Mouse (Mus musculus) natural killer cell, adult 2 months (primary cell): ENCODE data around the gene Ccdc22.

Experiments
- DNase-seq, 2 experiments: peaks; one replicate each; pipeline ENCODE4 v3.0.0; 2022; ENCODE audit warnings: low spot score in 2 of 2

Gene Ccdc22

DNA sequence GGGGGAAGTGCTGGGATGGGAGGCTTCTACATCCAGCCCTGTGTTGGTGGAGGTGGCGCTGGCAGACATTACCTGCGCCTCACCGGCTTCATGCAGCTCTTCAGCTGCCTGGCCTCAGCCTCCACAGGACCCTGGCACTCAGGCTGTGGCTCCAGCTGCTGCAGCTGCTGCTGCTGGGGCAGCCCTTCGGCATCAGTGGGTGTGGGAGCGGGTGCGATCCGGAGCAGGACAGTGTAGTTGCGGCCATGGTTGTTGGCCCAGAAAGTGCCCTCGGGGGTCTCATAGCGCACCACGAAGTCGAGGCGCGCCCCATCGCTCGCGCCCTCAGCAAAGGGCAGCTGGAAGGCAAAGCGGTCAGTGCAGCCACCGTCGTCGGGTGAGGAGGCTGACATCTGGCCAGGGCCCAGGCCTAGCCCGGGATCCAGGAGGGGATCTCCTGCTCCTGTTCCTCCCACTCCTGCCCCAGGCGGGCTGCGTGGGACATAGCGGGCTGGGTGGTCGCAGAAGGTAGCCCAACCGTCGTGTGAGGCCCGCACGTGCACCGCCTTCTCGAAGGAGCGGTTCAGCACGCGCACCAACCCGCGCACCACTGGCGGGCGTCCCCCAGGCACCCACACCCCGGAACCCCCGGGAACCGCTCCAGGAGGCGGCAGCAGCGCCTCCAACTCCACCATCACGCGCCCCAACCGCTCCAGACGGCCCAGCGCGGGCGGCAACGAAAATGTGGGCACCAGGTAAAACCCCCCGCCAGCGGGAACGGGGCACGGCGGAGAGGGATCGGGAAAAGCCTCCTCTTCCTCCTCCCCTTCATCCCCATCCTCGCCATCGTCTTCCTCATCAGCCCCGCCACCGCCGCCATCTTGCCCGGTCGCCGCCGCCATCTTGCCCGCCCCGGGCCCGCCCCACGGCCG, 31.9 kb downstream of the Ccdc22 start, which contains the start of gene Foxp3:
Gene Foxp3, plus strand, starts transcription at position 469 of the 911 bp plus-strand sequence.
- DNase-seq, result no peak

DNA sequence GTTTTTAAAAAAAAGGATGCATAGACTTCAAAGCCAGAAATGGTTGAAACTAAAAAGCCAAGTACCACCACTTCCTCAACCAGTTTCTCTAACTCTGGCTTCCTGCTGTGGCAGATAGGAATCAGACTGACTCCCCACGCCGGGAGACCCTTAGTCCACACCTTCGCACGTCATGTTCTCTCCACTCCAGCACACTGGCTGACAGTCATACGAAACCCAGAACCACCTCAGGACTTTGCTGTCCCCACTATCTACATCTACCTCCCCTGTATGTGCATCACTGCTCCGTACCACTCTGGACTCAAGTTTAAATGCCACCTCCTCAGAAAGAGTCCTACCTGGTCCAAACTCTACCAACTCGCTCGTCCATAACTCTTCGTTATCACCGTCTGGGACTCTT, 32.9 kb downstream of the Ccdc22 start:
- DNase-seq, result no peak

DNA sequence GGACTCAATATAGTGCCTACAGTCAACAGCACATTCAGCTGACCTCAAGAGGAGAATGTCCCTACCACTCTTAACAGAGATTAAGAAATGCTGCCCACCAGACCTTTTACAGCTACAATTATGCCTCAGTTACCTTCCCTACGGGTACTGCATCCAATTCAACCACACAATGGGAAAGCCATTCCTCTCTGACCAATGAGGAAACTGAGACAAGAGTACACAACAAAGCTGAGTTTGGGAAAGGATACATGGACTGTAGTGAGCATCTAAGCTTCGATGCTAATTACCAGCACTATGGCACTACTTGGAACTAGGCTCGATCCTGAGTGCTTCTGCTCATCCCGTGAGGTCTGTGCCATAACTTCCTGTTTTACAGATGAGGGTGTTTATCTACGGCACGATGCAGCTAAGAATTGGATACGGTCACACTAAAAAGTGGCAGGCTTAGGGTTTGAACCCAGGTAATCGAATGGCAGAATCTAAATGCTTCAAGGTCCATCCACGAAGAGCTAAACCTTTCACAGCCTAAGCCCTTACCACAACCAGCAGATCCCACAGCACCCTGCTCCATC, 33.7 kb downstream of the Ccdc22 start:
- no peak for DNase-seq

DNA sequence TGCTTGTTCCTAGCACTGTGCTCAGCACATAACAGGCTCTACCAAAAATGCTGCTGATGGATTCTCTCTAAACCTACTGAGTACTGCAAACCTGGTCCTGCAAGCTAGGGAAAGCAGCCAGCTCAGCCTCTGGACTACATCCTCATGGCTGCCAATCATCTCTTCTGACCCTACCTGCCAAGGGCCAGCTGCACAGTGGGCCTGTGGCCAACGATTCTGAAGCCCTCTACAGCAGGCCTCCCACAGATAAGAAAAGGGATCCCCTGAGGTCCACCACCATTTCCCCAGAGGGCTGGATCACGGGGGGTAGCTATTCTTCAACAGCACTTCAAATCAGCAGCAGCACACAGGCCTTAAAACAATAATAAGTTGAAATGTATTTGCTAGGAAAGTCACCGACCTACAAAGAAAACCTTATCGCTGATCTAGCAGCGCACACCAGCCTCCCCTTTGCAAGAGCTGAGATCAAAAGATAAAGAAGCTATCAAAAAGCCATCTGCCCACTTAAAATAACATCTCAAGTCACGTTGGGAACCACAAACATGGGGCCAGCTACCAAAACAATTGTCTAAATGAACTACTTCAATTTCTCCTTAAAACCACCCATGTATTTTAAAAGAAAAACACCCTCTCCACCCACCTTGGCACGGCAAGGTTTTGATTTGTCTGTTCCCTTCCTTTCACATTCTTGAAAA, 34.7 kb downstream of the Ccdc22 start:
- peak in 1 of 2 experiments; percentile 12 for DNase-seq

DNA sequence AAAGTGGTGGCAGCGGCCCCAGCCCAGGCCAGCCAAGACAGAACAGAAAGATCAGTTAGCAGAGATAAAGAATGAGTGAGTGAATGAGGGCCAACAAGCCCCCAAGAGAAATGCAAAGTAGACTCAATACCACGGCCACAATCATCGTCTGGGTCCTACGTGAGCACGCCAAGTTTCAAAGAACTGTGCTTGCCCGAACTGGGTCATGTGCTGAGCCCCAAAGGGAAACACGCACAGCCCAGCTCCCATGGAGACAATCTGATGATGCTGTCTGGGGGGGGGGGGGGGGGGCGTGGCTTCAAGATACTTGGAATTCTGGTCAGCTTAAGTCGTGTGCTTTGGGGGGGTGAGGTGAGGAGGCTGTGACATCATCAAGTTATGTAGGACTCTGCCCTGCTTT, 37.8 kb downstream of the Ccdc22 start:
- no peak for DNase-seq

DNA sequence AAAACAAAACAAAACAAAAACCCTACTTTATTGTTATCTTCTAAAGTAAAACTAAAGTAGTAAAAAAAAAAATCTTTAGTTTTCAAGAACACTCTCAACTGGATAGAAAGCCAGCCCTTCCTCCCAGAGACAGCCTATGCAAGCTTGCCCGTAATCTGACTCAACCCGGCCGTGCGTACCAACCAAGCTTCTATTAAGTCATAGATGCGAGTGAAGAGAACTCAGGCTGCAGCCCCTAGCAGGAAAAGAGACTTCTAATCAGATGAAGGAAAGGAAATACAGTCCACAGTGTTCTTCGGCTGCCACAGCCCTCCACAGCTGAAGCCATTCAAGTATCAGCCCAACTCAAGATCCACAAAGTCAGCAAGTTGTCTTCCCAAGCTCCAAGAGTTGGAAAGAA, 39.0 kb downstream of the Ccdc22 start:
- DNase-seq, result no peak

DNA sequence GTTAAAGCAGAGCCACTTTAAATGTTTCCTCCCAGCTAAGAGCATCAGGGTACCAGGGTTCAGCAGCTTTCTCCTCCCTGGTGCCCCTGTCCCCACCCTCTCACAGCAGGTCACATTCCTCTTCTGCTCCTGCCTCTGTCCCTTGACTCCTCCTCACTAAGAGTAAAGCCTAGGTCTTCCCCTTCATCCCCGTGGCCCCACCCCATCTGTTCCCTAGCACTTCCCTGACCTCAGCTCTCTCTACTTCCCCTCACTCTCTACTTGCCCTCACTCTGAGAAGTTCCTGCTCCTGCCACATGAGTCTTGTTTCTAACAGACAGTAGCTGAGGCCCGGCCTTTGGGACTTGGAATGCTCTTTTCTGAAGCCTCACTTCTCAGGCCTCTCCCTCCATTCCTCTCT, 42.2 kb downstream of the Ccdc22 start:
- no peak for DNase-seq

DNA sequence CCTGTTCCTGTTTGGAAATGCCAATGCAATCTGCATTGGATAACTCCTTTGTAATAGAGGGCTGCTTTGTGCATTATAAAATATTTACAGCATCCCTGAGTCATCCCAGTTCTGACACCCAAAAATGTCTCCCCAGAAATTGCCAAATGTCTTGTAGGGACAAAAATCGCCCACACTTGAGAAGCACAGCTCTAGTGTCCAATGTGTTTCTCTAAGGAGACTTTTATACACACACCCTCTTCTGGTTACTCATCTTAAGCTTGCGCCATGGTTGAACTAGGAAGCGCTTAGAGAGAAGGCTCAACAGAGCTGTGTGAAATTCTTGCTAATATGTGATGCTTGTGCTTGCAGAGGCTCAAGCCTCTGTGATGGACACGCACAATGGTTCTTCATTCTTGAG, 51.8 kb downstream of the Ccdc22 start:
- no peak for DNase-seq
